Mouse (Mus musculus): ENCODE measurements around the gene Zfp541. TPM values are rescaled to one million over a fixed set of nuclear protein-coding genes. Genes with fewer than 3 reads are reported as not detected.

The Zfp541 gene
- polyA plus RNA-seq, 1 experiment from 2014 or later = not detected

GRCm38 (mm10) chr7:16042850-16043775 lies 18.5 kb upstream of the Zfp541 start:
- H3K4me2 ChIP-seq (ENCODE audit: low read depth, severe bottlenecking) = no peak overlapping the region; the same call in 1 of the 2 replicates

GRCm38 (mm10) chr7:16043861-16044435 lies 17.7 kb upstream of the Zfp541 start:
- H3K4me3 ChIP-seq (ENCODE audit: low read depth, low read length) = 0 out of 2 replicates have a peak overlapping the region, but pooled peaks have one; percentile 10
- no peaks in the 10 kb centered on the region for H3K36me3 ChIP-seq (ENCODE audit: control insufficient read depth, insufficient read depth, low read length)
- H3K4me1 ChIP-seq (ENCODE audit: control insufficient read depth, insufficient read depth, low read length) = peaks cover 26% of the 10 kb centered on the region
- no peaks in the 10 kb centered on the region for H3K27me3 ChIP-seq (ENCODE audit: control insufficient read depth, insufficient read depth, low read length)
- H3K9ac ChIP-seq (ENCODE audit: low read length) = no peak overlapping the region; the same call in 1 of the 2 replicates
- peak overlapping the region; percentile 45 for H3K4me2 ChIP-seq (ENCODE audit: low read depth, severe bottlenecking)
- H3K27ac ChIP-seq (replicated peaks; ENCODE audit: low read depth, low read length) = peak overlapping the region; percentile 72
- DNase-seq (ENCODE audit: low spot score) = peak; percentile 46
- ATAC-seq (ENCODE audit: insufficient number of reproducible peaks, low FRiP score, low TSS enrichment, low read depth) = no peak
- 15% methylated on average over 3 of the region's 3 CpGs for WGBS
- H3K9me3 ChIP-seq (ENCODE audit: control insufficient read depth, low read length) = no peaks in the 10 kb centered on the region

More at GRCm38 (mm10) chr7:16042850-16043775, 18.5 kb upstream of the Zfp541 start:
- 85% methylated on average over 10 of the region's 10 CpGs for WGBS
- DNase-seq (ENCODE audit: low spot score) (no peak), ATAC-seq (ENCODE audit: insufficient number of reproducible peaks, low FRiP score, low TSS enrichment, low read depth) (no peak)
- Histone ChIP-seq H3K9me3 (ENCODE audit: control insufficient read depth, low read length) (no peaks in the 10 kb centered on the region), H3K27me3 (ENCODE audit: control insufficient read depth, insufficient read depth, low read length) (no peaks in the 10 kb centered on the region), H3K36me3 (ENCODE audit: control insufficient read depth, insufficient read depth, low read length) (no peaks in the 10 kb centered on the region), H3K4me3 (ENCODE audit: low read depth, low read length) (no peak overlapping the region), H3K9ac (ENCODE audit: low read length) (no peak overlapping the region), H3K4me1 (ENCODE audit: control insufficient read depth, insufficient read depth, low read length) (peaks cover 26% of the 10 kb centered on the region), H3K27ac (replicated peaks; ENCODE audit: low read depth, low read length) (peak overlapping the region; percentile 72; the same call in 1 of the 2 replicates)

GRCm38 (mm10) chr7:16044531-16044930 lies 17.1 kb upstream of the Zfp541 start:
- no peaks in the 10 kb centered on the region for H3K27me3 ChIP-seq (ENCODE audit: control insufficient read depth, insufficient read depth, low read length)
- H3K27ac ChIP-seq (replicated peaks; ENCODE audit: low read depth, low read length) = peak overlapping the region; percentile 72
- H3K9me3 ChIP-seq (ENCODE audit: control insufficient read depth, low read length) = no peaks in the 10 kb centered on the region
- WGBS = 8% methylated on average over 5 of the region's 5 CpGs
- H3K36me3 ChIP-seq (ENCODE audit: control insufficient read depth, insufficient read depth, low read length) = no peaks in the 10 kb centered on the region
- DNase-seq (ENCODE audit: low spot score) (peak; percentile 71), ATAC-seq (ENCODE audit: insufficient number of reproducible peaks, low FRiP score, low TSS enrichment, low read depth) (no peak)
- peak overlapping the region; percentile 10; the same call in 1 of the 2 replicates for H3K4me3 ChIP-seq (ENCODE audit: low read depth, low read length)
- peak overlapping the region; percentile 31; the same call in 1 of the 2 replicates for H3K9ac ChIP-seq (ENCODE audit: low read length)
- peaks cover 31% of the 10 kb centered on the region for H3K4me1 ChIP-seq (ENCODE audit: control insufficient read depth, insufficient read depth, low read length)
- peak overlapping the region; percentile 45 for H3K4me2 ChIP-seq (ENCODE audit: low read depth, severe bottlenecking)

- WGBS = 52% methylated on average over 2 of the region's 2 CpGs
- no peak for DNase-seq (ENCODE audit: low spot score)
- Histone ChIP-seq H3K4me2 (ENCODE audit: low read depth, severe bottlenecking) (peak overlapping the region; percentile 85; the same call in 1 of the 2 replicates), H3K9ac (ENCODE audit: low read length) (no peak overlapping the region), H3K36me3 (ENCODE audit: control insufficient read depth, insufficient read depth, low read length) (no peaks in the 10 kb centered on the region), H3K27ac (replicated peaks; ENCODE audit: low read depth, low read length) (peak overlapping the region; percentile 97; the same call in 1 of the 2 replicates), H3K9me3 (ENCODE audit: control insufficient read depth, low read length) (no peaks in the 10 kb centered on the region), H3K27me3 (ENCODE audit: control insufficient read depth, insufficient read depth, low read length) (no peaks in the 10 kb centered on the region), H3K4me1 (ENCODE audit: control insufficient read depth, insufficient read depth, low read length) (peaks cover 31% of the 10 kb centered on the region), H3K4me3 (ENCODE audit: low read depth, low read length) (peak overlapping the region; percentile 85)
- ATAC-seq (ENCODE audit: insufficient number of reproducible peaks, low FRiP score, low TSS enrichment, low read depth) = no peak
Measured at GRCm38 (mm10) chr7:16045538-16045937, 16.1 kb upstream of the Zfp541 start.

GRCm38 (mm10) chr7:16046101-16046480 lies 15.5 kb upstream of the Zfp541 start:
- ATAC-seq (ENCODE audit: insufficient number of reproducible peaks, low FRiP score, low TSS enrichment, low read depth) (peak; percentile 23; the same call in 1 of the 2 replicates), DNase-seq (ENCODE audit: low spot score) (peak; percentile 69)
- Histone ChIP-seq H3K4me3 (ENCODE audit: low read depth, low read length) (peak overlapping the region; percentile 85), H3K36me3 (ENCODE audit: control insufficient read depth, insufficient read depth, low read length) (no peaks in the 10 kb centered on the region), H3K9ac (ENCODE audit: low read length) (peak overlapping the region; percentile 99), H3K9me3 (ENCODE audit: control insufficient read depth, low read length) (no peaks in the 10 kb centered on the region), H3K4me1 (ENCODE audit: control insufficient read depth, insufficient read depth, low read length) (peaks cover 31% of the 10 kb centered on the region), H3K27me3 (ENCODE audit: control insufficient read depth, insufficient read depth, low read length) (no peaks in the 10 kb centered on the region), H3K27ac (replicated peaks; ENCODE audit: low read depth, low read length) (peak overlapping the region; percentile 97), H3K4me2 (ENCODE audit: low read depth, severe bottlenecking) (peak overlapping the region; percentile 85)
- under 1% methylated on average over 7 of the region's 7 CpGs for WGBS

- Histone ChIP-seq H3K4me2 (ENCODE audit: low read depth, severe bottlenecking) (peak overlapping the region; percentile 85), H3K4me1 (ENCODE audit: control insufficient read depth, insufficient read depth, low read length) (peaks cover 31% of the 10 kb centered on the region), H3K27ac (replicated peaks; ENCODE audit: low read depth, low read length) (peak overlapping the region; percentile 97), H3K4me3 (ENCODE audit: low read depth, low read length) (peak overlapping the region; percentile 85), H3K9ac (ENCODE audit: low read length) (peak overlapping the region; percentile 99), H3K36me3 (ENCODE audit: control insufficient read depth, insufficient read depth, low read length) (no peaks in the 10 kb centered on the region), H3K9me3 (ENCODE audit: control insufficient read depth, low read length) (no peaks in the 10 kb centered on the region), H3K27me3 (ENCODE audit: control insufficient read depth, insufficient read depth, low read length) (no peaks in the 10 kb centered on the region)
- ATAC-seq (ENCODE audit: insufficient number of reproducible peaks, low FRiP score, low TSS enrichment, low read depth) (peak; percentile 20), DNase-seq (ENCODE audit: low spot score) (peak; percentile 74)
- WGBS = under 1% methylated on average over 46 of the region's 46 CpGs
Measured at GRCm38 (mm10) chr7:16046481-16047337, 14.9 kb upstream of the Zfp541 start.

- peak; percentile 89 for DNase-seq (ENCODE audit: low spot score)
- peak within 1 kb of the TSS; percentile 85 for H3K4me3 ChIP-seq (ENCODE audit: low read depth, low read length)
Measured at GRCm38 (mm10) chr7:16047338-16048146, 14.1 kb upstream of the Zfp541 start, which contains the start of gene Bicra. Gene Bicra (minus strand): TSS chr7:16047921.

More at GRCm38 (mm10) chr7:16047338-16048146, 14.1 kb upstream of the Zfp541 start, which contains the start of gene Bicra:
- no peaks in the 10 kb centered on the region for H3K27me3 ChIP-seq (ENCODE audit: control insufficient read depth, insufficient read depth, low read length)
- H3K4me1 ChIP-seq (ENCODE audit: control insufficient read depth, insufficient read depth, low read length) = peaks cover 31% of the 10 kb centered on the region
- peak; percentile 70 for ATAC-seq (ENCODE audit: insufficient number of reproducible peaks, low FRiP score, low TSS enrichment, low read depth)
- H3K9me3 ChIP-seq (ENCODE audit: control insufficient read depth, low read length) = no peaks in the 10 kb centered on the region
- H3K9ac ChIP-seq (ENCODE audit: low read length) = peak within 1 kb of the TSS; percentile 99
- whole genome bisulfite sequencing = 2% methylated on average over 49 of the region's 69 CpGs
- H3K4me2 ChIP-seq (ENCODE audit: low read depth, severe bottlenecking) = peak within 1 kb of the TSS; percentile 85
- no peaks in the 10 kb centered on the region for H3K36me3 ChIP-seq (ENCODE audit: control insufficient read depth, insufficient read depth, low read length)
- H3K27ac ChIP-seq (replicated peaks; ENCODE audit: low read depth, low read length) = peak within 1 kb of the TSS; percentile 97
